Mouse (Mus musculus): ENCODE data around the gene Dcakd. TPM values are rescaled to one million over a fixed set of nuclear protein-coding genes. Genes with fewer than 3 reads are reported as not detected.

Gene Dcakd
- total and polyA plus RNA-seq, 2 experiments from 2014 or later: 149 to 176 TPM

- H3K27ac ChIP-seq: no peak overlapping the region
- no peak for TF ChIP-seq CTCF (IDR thresholded peaks at IDR 0.05; ENCODE audit: low read depth)
- no peaks in the 10 kb centered on the region for H3K4me1 ChIP-seq (ENCODE audit: insufficient read depth, low read length)
- WGBS: 95% methylated on average over 10 of the region's 10 CpGs
- H3K9ac ChIP-seq (replicated peaks; ENCODE audit: low read length): no peak overlapping the region
- H3K9me3 ChIP-seq (ENCODE audit: low read length): no peaks in the 10 kb centered on the region
- ATAC-seq (no peak), DNase-seq (ENCODE audit: low spot score) (no peak)
- no peak overlapping the region for H3K4me2 ChIP-seq (ENCODE audit: low read depth, low read length)
- no peaks in the 10 kb centered on the region for H3K27me3 ChIP-seq (ENCODE audit: insufficient read depth, low read length)
- peaks cover 36% of the 10 kb centered on the region for H3K36me3 ChIP-seq (ENCODE audit: insufficient read depth, low read length)
- H3K4me3 ChIP-seq (ENCODE audit: low read length): no peak overlapping the region
These were observed 42.3 kb upstream of the Dcakd start for GRCm38 (mm10) chr11:103070322-103070880.

- ATAC-seq (no peak), DNase-seq (ENCODE audit: low spot score) (no peak)
- TF ChIP-seq CTCF (IDR thresholded peaks at IDR 0.05; ENCODE audit: low read depth): no peak
- Histone ChIP-seq H3K36me3 (ENCODE audit: insufficient read depth, low read length) (peaks cover 40% of the 10 kb centered on the region), H3K9ac (replicated peaks; ENCODE audit: low read length) (no peak overlapping the region), H3K4me2 (ENCODE audit: low read depth, low read length) (no peak overlapping the region), H3K4me3 (ENCODE audit: low read length) (no peak overlapping the region), H3K9me3 (ENCODE audit: low read length) (no peaks in the 10 kb centered on the region), H3K27ac (no peak overlapping the region), H3K4me1 (ENCODE audit: insufficient read depth, low read length) (no peaks in the 10 kb centered on the region), H3K27me3 (ENCODE audit: insufficient read depth, low read length) (no peaks in the 10 kb centered on the region)
- 92% methylated on average over 2 of the region's 2 CpGs for WGBS
These were observed 41.6 kb upstream of the Dcakd start for GRCm38 (mm10) chr11:103069731-103070130.

GRCm38 (mm10) chr11:103068884-103069283 is 40.8 kb upstream of the Dcakd start:
- DNase-seq (ENCODE audit: low spot score): no peak
- no peak for TF ChIP-seq CTCF (IDR thresholded peaks at IDR 0.05; ENCODE audit: low read depth)
- H3K36me3 ChIP-seq (ENCODE audit: insufficient read depth, low read length): peaks cover 49% of the 10 kb centered on the region

GRCm38 (mm10) chr11:103068272-103068671 is 40.1 kb upstream of the Dcakd start:
- TF ChIP-seq CTCF (IDR thresholded peaks at IDR 0.05; ENCODE audit: low read depth): no peak
- 91% methylated on average over 4 of the region's 4 CpGs for WGBS
- Histone ChIP-seq H3K27ac (no peak overlapping the region), H3K4me3 (ENCODE audit: low read length) (no peak overlapping the region), H3K4me2 (ENCODE audit: low read depth, low read length) (no peak overlapping the region), H3K36me3 (ENCODE audit: insufficient read depth, low read length) (peaks cover 55% of the 10 kb centered on the region), H3K4me1 (ENCODE audit: insufficient read depth, low read length) (no peaks in the 10 kb centered on the region), H3K9ac (replicated peaks; ENCODE audit: low read length) (no peak overlapping the region), H3K9me3 (ENCODE audit: low read length) (no peaks in the 10 kb centered on the region), H3K27me3 (ENCODE audit: insufficient read depth, low read length) (no peaks in the 10 kb centered on the region)
- no peak for ATAC-seq
- DNase-seq (ENCODE audit: low spot score): no peak

More at GRCm38 (mm10) chr11:103068884-103069283, 40.8 kb upstream of the Dcakd start:
- Histone ChIP-seq H3K4me1 (ENCODE audit: insufficient read depth, low read length) (no peaks in the 10 kb centered on the region), H3K9ac (replicated peaks; ENCODE audit: low read length) (no peak overlapping the region), H3K27me3 (ENCODE audit: insufficient read depth, low read length) (no peaks in the 10 kb centered on the region), H3K9me3 (ENCODE audit: low read length) (no peaks in the 10 kb centered on the region), H3K27ac (no peak overlapping the region), H3K4me2 (ENCODE audit: low read depth, low read length) (no peak overlapping the region), H3K4me3 (ENCODE audit: low read length) (no peak overlapping the region)
- no peak for ATAC-seq
- 94% methylated on average over 11 of the region's 11 CpGs for WGBS

- no peak overlapping the region for H3K27ac ChIP-seq
- no peak for DNase-seq (ENCODE audit: low spot score)
- TF ChIP-seq CTCF (IDR thresholded peaks at IDR 0.05; ENCODE audit: low read depth): no peak
- no peak overlapping the region for H3K9ac ChIP-seq (replicated peaks; ENCODE audit: low read length)
- no peak for ATAC-seq
- WGBS: 70% methylated on average over 8 of the region's 8 CpGs
- no peak overlapping the region for H3K4me2 ChIP-seq (ENCODE audit: low read depth, low read length)
- peaks cover 57% of the 10 kb centered on the region for H3K36me3 ChIP-seq (ENCODE audit: insufficient read depth, low read length)
- H3K4me1 ChIP-seq (ENCODE audit: insufficient read depth, low read length): no peaks in the 10 kb centered on the region
- no peaks in the 10 kb centered on the region for H3K27me3 ChIP-seq (ENCODE audit: insufficient read depth, low read length)
- no peaks in the 10 kb centered on the region for H3K9me3 ChIP-seq (ENCODE audit: low read length)
- no peak overlapping the region for H3K4me3 ChIP-seq (ENCODE audit: low read length)
These were observed 39.4 kb upstream of the Dcakd start for GRCm38 (mm10) chr11:103067457-103068001.

- ATAC-seq (no peak), DNase-seq (ENCODE audit: low spot score) (no peak)
- H3K4me2 ChIP-seq (ENCODE audit: low read depth, low read length): no peak overlapping the region
- H3K4me3 ChIP-seq (ENCODE audit: low read length): no peak overlapping the region
- no peaks in the 10 kb centered on the region for H3K4me1 ChIP-seq (ENCODE audit: insufficient read depth, low read length)
- no peak for TF ChIP-seq CTCF (IDR thresholded peaks at IDR 0.05; ENCODE audit: low read depth)
- no peak overlapping the region for H3K27ac ChIP-seq
- 94% methylated on average over 6 of the region's 6 CpGs for WGBS
- peaks cover 61% of the 10 kb centered on the region for H3K36me3 ChIP-seq (ENCODE audit: insufficient read depth, low read length)
- no peaks in the 10 kb centered on the region for H3K27me3 ChIP-seq (ENCODE audit: insufficient read depth, low read length)
- no peaks in the 10 kb centered on the region for H3K9me3 ChIP-seq (ENCODE audit: low read length)
- H3K9ac ChIP-seq (replicated peaks; ENCODE audit: low read length): no peak overlapping the region
These were observed 38.9 kb upstream of the Dcakd start for GRCm38 (mm10) chr11:103067051-103067361.

- Histone ChIP-seq H3K27ac (no peak overlapping the region), H3K4me1 (ENCODE audit: insufficient read depth, low read length) (no peaks in the 10 kb centered on the region), H3K27me3 (ENCODE audit: insufficient read depth, low read length) (no peaks in the 10 kb centered on the region), H3K4me3 (ENCODE audit: low read length) (no peak overlapping the region), H3K36me3 (ENCODE audit: insufficient read depth, low read length) (peaks cover 66% of the 10 kb centered on the region), H3K9ac (replicated peaks; ENCODE audit: low read length) (no peak overlapping the region), H3K9me3 (ENCODE audit: low read length) (no peaks in the 10 kb centered on the region), H3K4me2 (ENCODE audit: low read depth, low read length) (no peak overlapping the region)
- no peak for DNase-seq (ENCODE audit: low spot score)
- no peak for ATAC-seq
- TF ChIP-seq CTCF (IDR thresholded peaks at IDR 0.05; ENCODE audit: low read depth): no peak
- WGBS: 92% methylated on average over 14 of the region's 14 CpGs
These were observed 38.3 kb upstream of the Dcakd start for GRCm38 (mm10) chr11:103066191-103067050.
